Mouse (Mus musculus): Measurements from ENCODE around the gene Papola. TPM values are rescaled to one million over a fixed set of nuclear protein-coding genes. Genes with fewer than 3 reads are reported as not detected.
A peak's percentile ranks its signal among the peaks of the same experiment; 100 is the strongest.

Papola gene
- polyA plus RNA-seq, 1 experiment from 2014 or later = 250 TPM

- Histone ChIP-seq H3K27ac (no peak overlapping the region), H3K27me3 (no peaks in the 10 kb centered on the region), H3K4me1 (no peaks in the 10 kb centered on the region), H3K4me2 (no peak overlapping the region), H3K9me3 (replicated peaks) (no peaks in the 10 kb centered on the region), H3K4me3 (no peak overlapping the region), H3K36me3 (ENCODE audit: poor library complexity, severe bottlenecking) (no peaks in the 10 kb centered on the region), H3K9ac (no peak overlapping the region)
- 78% methylated on average over 3 of the region's 3 CpGs for WGBS
- ATAC-seq = no peak
Measured at GRCm38 (mm10) chr12:105761629-105762028, 22.9 kb upstream of the Papola start.

GRCm38 (mm10) chr12:105769700-105770099, 14.8 kb upstream of the Papola start:
- H3K4me1 ChIP-seq = no peaks in the 10 kb centered on the region
- no peak overlapping the region for H3K4me2 ChIP-seq
- no peaks in the 10 kb centered on the region for H3K36me3 ChIP-seq (ENCODE audit: poor library complexity, severe bottlenecking)
- no peaks in the 10 kb centered on the region for H3K27me3 ChIP-seq
- no peaks in the 10 kb centered on the region for H3K9me3 ChIP-seq (replicated peaks)
- H3K4me3 ChIP-seq = no peak overlapping the region
- H3K27ac ChIP-seq = no peak overlapping the region
- 76% methylated on average over 10 of the region's 10 CpGs for WGBS
- ATAC-seq = no peak
- no peak overlapping the region for H3K9ac ChIP-seq

- Histone ChIP-seq H3K27ac (no peak overlapping the region), H3K4me1 (no peaks in the 10 kb centered on the region), H3K4me3 (no peak overlapping the region), H3K27me3 (no peaks in the 10 kb centered on the region), H3K36me3 (ENCODE audit: poor library complexity, severe bottlenecking) (no peaks in the 10 kb centered on the region), H3K9ac (no peak overlapping the region), H3K9me3 (replicated peaks) (no peaks in the 10 kb centered on the region), H3K4me2 (no peak overlapping the region)
- WGBS = 82% methylated on average over 7 of the region's 7 CpGs
- ATAC-seq = no peak
Measured at GRCm38 (mm10) chr12:105774871-105775270, 9.6 kb upstream of the Papola start.

GRCm38 (mm10) chr12:105777651-105778050, 6.8 kb upstream of the Papola start:
- Histone ChIP-seq H3K27ac (no peak overlapping the region), H3K27me3 (no peaks in the 10 kb centered on the region), H3K36me3 (ENCODE audit: poor library complexity, severe bottlenecking) (no peaks in the 10 kb centered on the region), H3K4me2 (no peak overlapping the region), H3K4me3 (no peak overlapping the region), H3K9me3 (replicated peaks) (no peaks in the 10 kb centered on the region), H3K4me1 (no peaks in the 10 kb centered on the region), H3K9ac (no peak overlapping the region)
- 89% methylated on average over 4 of the region's 4 CpGs for WGBS
- ATAC-seq = no peak

GRCm38 (mm10) chr12:105785000-105785774, 693 bp downstream of the Papola start:
- WGBS = under 1% methylated on average over 49 of the region's 53 CpGs
- H3K4me1 ChIP-seq = peaks cover 21% of the 10 kb centered on the region
- peak overlapping the region; percentile 96 for H3K4me3 ChIP-seq
- peaks cover 9% of the 10 kb centered on the region; the same call in 1 of the 2 replicates for H3K36me3 ChIP-seq (ENCODE audit: poor library complexity, severe bottlenecking)
- H3K9me3 ChIP-seq (replicated peaks) = no peaks in the 10 kb centered on the region
- H3K9ac ChIP-seq = peak overlapping the region; percentile 94
- ATAC-seq = peak; percentile 66; the same call in 1 of the 2 replicates
- H3K27ac ChIP-seq = peak overlapping the region; percentile 96
- no peaks in the 10 kb centered on the region for H3K27me3 ChIP-seq
- H3K4me2 ChIP-seq = peak overlapping the region; percentile 90

GRCm38 (mm10) chr12:105786113-105786512, 1.6 kb downstream of the Papola start:
- Histone ChIP-seq H3K36me3 (ENCODE audit: poor library complexity, severe bottlenecking) (peaks cover 13% of the 10 kb centered on the region), H3K4me3 (peak overlapping the region; percentile 96), H3K27ac (no peak overlapping the region), H3K9me3 (replicated peaks) (no peaks in the 10 kb centered on the region), H3K4me1 (peaks cover 21% of the 10 kb centered on the region), H3K9ac (peak overlapping the region; percentile 94), H3K27me3 (no peaks in the 10 kb centered on the region), H3K4me2 (peak overlapping the region; percentile 90)
- 77% methylated on average over 1 of the region's 1 CpGs for WGBS
- ATAC-seq = no peak

- no peaks in the 10 kb centered on the region for H3K27me3 ChIP-seq
- peaks cover 13% of the 10 kb centered on the region for H3K36me3 ChIP-seq (ENCODE audit: poor library complexity, severe bottlenecking)
- 96% methylated on average over 2 of the region's 2 CpGs for whole genome bisulfite sequencing
- no peak overlapping the region for H3K9ac ChIP-seq
- peaks cover 21% of the 10 kb centered on the region for H3K4me1 ChIP-seq
- no peak overlapping the region for H3K27ac ChIP-seq
- no peak overlapping the region for H3K4me2 ChIP-seq
- no peak for ATAC-seq
- H3K4me3 ChIP-seq = no peak overlapping the region
- no peaks in the 10 kb centered on the region for H3K9me3 ChIP-seq (replicated peaks)
Measured at GRCm38 (mm10) chr12:105787626-105788025, 3.1 kb downstream of the Papola start.

GRCm38 (mm10) chr12:105789885-105790284, 5.4 kb downstream of the Papola start:
- peaks cover 13% of the 10 kb centered on the region for H3K36me3 ChIP-seq (ENCODE audit: poor library complexity, severe bottlenecking)
- no peaks in the 10 kb centered on the region for H3K27me3 ChIP-seq
- no peak overlapping the region for H3K4me2 ChIP-seq

GRCm38 (mm10) chr12:105794896-105795295, 10.4 kb downstream of the Papola start:
- 94% methylated on average over 2 of the region's 2 CpGs for WGBS
- no peaks in the 10 kb centered on the region for H3K27me3 ChIP-seq

More at GRCm38 (mm10) chr12:105789885-105790284, 5.4 kb downstream of the Papola start:
- H3K4me3 ChIP-seq = no peak overlapping the region
- H3K9me3 ChIP-seq (replicated peaks) = no peaks in the 10 kb centered on the region
- peaks cover 15% of the 10 kb centered on the region for H3K4me1 ChIP-seq
- no peak overlapping the region for H3K9ac ChIP-seq
- H3K27ac ChIP-seq = no peak overlapping the region
- WGBS = 94% methylated on average over 6 of the region's 6 CpGs
- ATAC-seq = no peak

GRCm38 (mm10) chr12:105798001-105798400, 13.5 kb downstream of the Papola start:
- no peaks in the 10 kb centered on the region for H3K9me3 ChIP-seq (replicated peaks)
- peaks cover 30% of the 10 kb centered on the region for H3K36me3 ChIP-seq (ENCODE audit: poor library complexity, severe bottlenecking)
- H3K9ac ChIP-seq = no peak overlapping the region
- H3K4me3 ChIP-seq = no peak overlapping the region
- no peaks in the 10 kb centered on the region for H3K27me3 ChIP-seq
- no peaks in the 10 kb centered on the region for H3K4me1 ChIP-seq
- ATAC-seq = no peak
- H3K27ac ChIP-seq = no peak overlapping the region
- H3K4me2 ChIP-seq = no peak overlapping the region

More at GRCm38 (mm10) chr12:105794896-105795295, 10.4 kb downstream of the Papola start:
- Histone ChIP-seq H3K27ac (no peak overlapping the region), H3K4me2 (no peak overlapping the region), H3K4me3 (no peak overlapping the region), H3K9ac (no peak overlapping the region), H3K9me3 (replicated peaks) (no peaks in the 10 kb centered on the region), H3K36me3 (ENCODE audit: poor library complexity, severe bottlenecking) (peaks cover 12% of the 10 kb centered on the region), H3K4me1 (no peaks in the 10 kb centered on the region)
- ATAC-seq = no peak

GRCm38 (mm10) chr12:105805790-105806189, 21.3 kb downstream of the Papola start:
- Histone ChIP-seq H3K27ac (no peak overlapping the region), H3K4me3 (no peak overlapping the region), H3K9ac (no peak overlapping the region), H3K27me3 (no peaks in the 10 kb centered on the region), H3K9me3 (replicated peaks) (no peaks in the 10 kb centered on the region), H3K36me3 (ENCODE audit: poor library complexity, severe bottlenecking) (peaks cover 78% of the 10 kb centered on the region), H3K4me2 (no peak overlapping the region), H3K4me1 (no peaks in the 10 kb centered on the region)
- 92% methylated on average over 3 of the region's 3 CpGs for WGBS
- ATAC-seq = no peak

- peaks cover 77% of the 10 kb centered on the region for H3K36me3 ChIP-seq (ENCODE audit: poor library complexity, severe bottlenecking)
- H3K9me3 ChIP-seq (replicated peaks) = no peaks in the 10 kb centered on the region
- ATAC-seq = no peak
- no peak overlapping the region for H3K27ac ChIP-seq
- no peak overlapping the region for H3K4me3 ChIP-seq
- no peaks in the 10 kb centered on the region for H3K4me1 ChIP-seq
- no peak overlapping the region for H3K9ac ChIP-seq
- H3K27me3 ChIP-seq = no peaks in the 10 kb centered on the region
- WGBS = 94% methylated on average over 3 of the region's 3 CpGs
- no peak overlapping the region for H3K4me2 ChIP-seq
Measured at GRCm38 (mm10) chr12:105806205-105806604, 21.7 kb downstream of the Papola start.

- WGBS = 97% methylated on average over 7 of the region's 7 CpGs
- Histone ChIP-seq H3K27me3 (no peaks in the 10 kb centered on the region), H3K27ac (no peak overlapping the region), H3K4me2 (no peak overlapping the region), H3K9ac (no peak overlapping the region), H3K4me3 (no peak overlapping the region), H3K36me3 (ENCODE audit: poor library complexity, severe bottlenecking) (peaks cover 84% of the 10 kb centered on the region), H3K4me1 (no peaks in the 10 kb centered on the region), H3K9me3 (replicated peaks) (no peaks in the 10 kb centered on the region)
- no peak for ATAC-seq
Measured at GRCm38 (mm10) chr12:105807416-105807815, 22.9 kb downstream of the Papola start.
